In the genomic region with DNA sequence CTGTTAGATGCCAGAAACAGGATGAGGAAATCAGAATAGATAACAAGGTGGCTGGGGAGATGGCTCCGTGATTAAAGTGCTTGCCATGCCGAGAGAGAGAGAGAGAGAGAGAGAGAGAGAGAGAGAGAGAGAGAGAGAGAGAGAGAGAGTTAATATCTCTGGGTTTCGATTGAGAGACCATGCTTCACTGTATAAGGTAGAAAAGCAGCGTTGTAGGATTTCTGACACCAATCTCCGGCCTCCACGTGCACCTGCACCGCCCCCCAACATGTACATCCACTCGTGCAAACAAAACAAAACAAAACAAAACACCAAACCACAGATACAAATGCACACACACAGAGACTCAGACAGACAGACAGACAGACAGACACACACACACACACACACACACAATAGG, we compare ENCODE assay signal across 11 mouse cellular contexts. TPM values are rescaled to one million over a fixed set of nuclear protein-coding genes. Genes with fewer than 3 reads are reported as not detected.
DNase-seq lines count a peak whose midpoint lies in the region; ATAC-seq and TF ChIP-seq lines count a peak whose summit lies in the region.
"Had no signal": no experiment of that assay in that cellular context is flagged by ENCODE, and none has a peak within 500 bp of the region (broad histone marks: within the 10 kb centered on the region; RNA-seq: fewer than 3 reads in every experiment).

No protein-coding gene starts in this region.

- no peak overlapping the region for H3ac ChIP-seq in myocyte (ENCODE audit: control insufficient read depth, insufficient read length)

- H3K4me3 ChIP-seq in heart, embryonic 16.5 days (ENCODE audit: low read length): no peak overlapping the region
- H3K4me3 ChIP-seq in midbrain, embryonic 15.5 days: no peak overlapping the region
- no peak overlapping the region for H3K4me3 ChIP-seq in midbrain, embryonic 14.5 days (replicated peaks; ENCODE audit: low read depth, low read length)
- no peak overlapping the region for H3K4me3 ChIP-seq in myocyte

- no peaks in the 10 kb centered on the region for H3K79me2 ChIP-seq in myocyte (ENCODE audit: control insufficient read depth, insufficient read depth)

- H3K9me3 ChIP-seq in heart, embryonic 16.5 days (replicated peaks; ENCODE audit: control insufficient read depth, low read length): no peaks in the 10 kb centered on the region
- H3K9me3 ChIP-seq in midbrain, embryonic 15.5 days: no peaks in the 10 kb centered on the region
- no peaks in the 10 kb centered on the region for H3K9me3 ChIP-seq in midbrain, embryonic 14.5 days (ENCODE audit: control insufficient read depth, low read length)
- H3K9me3 ChIP-seq: G1E had no signal

- ATAC-seq in heart, embryonic 16.5 days (replicated peaks; ENCODE audit: extremely low read depth, insufficient read depth, low FRiP score): no peak
- no peak for ATAC-seq in midbrain, embryonic 15.5 days (replicated peaks)
- ATAC-seq in midbrain, embryonic 14.5 days (ENCODE audit: low FRiP score, low TSS enrichment): no peak
- no peak for ATAC-seq in CD4-positive, CD25-positive, alpha-beta regulatory T cell, adult 4 months

- TF ChIP-seq POLR2A in myocyte (IDR thresholded peaks at IDR 0.05; ENCODE audit: insufficient read length, low read depth): no peak

- H3K9ac ChIP-seq in heart, embryonic 16.5 days (ENCODE audit: low read length): no peak overlapping the region; the same call in 1 of the 2 replicates
- H3K9ac ChIP-seq in midbrain, embryonic 15.5 days: no peak overlapping the region
- no peak overlapping the region for H3K9ac ChIP-seq in midbrain, embryonic 14.5 days (replicated peaks; ENCODE audit: low read length)

- peak; percentile 46 for DNase-seq in cerebellum, adult 9-10 months
- DNase-seq in cerebellum, adult 8-10 months: no peak
- no peak for DNase-seq in heart, adult 18-20 months
- DNase-seq in midbrain, embryonic 14.5 days: no peak
- DNase-seq: heart, postnatal 14 days had no signal

- 51% methylated on average over 8 of the region's 8 CpGs for WGBS in heart, embryonic 16.5 days
- WGBS in midbrain, embryonic 15.5 days: 67% methylated on average over 8 of the region's 8 CpGs
- 61% methylated on average over 8 of the region's 8 CpGs for WGBS in midbrain, embryonic 14.5 days

- peaks cover 9% of the 10 kb centered on the region for H3K4me1 ChIP-seq in heart, embryonic 16.5 days (ENCODE audit: control insufficient read depth, insufficient read depth, low read length)
- H3K4me1 ChIP-seq in midbrain, embryonic 15.5 days: peaks cover 14% of the 10 kb centered on the region
- peaks cover 6% of the 10 kb centered on the region for H3K4me1 ChIP-seq in midbrain, embryonic 14.5 days (ENCODE audit: control insufficient read depth, insufficient read depth, low read length)

- peaks cover 4% of the 10 kb centered on the region for H3K27me3 ChIP-seq in heart, embryonic 16.5 days (ENCODE audit: control insufficient read depth, insufficient read depth, low read length)
- H3K27me3 ChIP-seq in midbrain, embryonic 15.5 days (replicated peaks): no peaks in the 10 kb centered on the region; the same call in 1 of the 2 replicates
- 0 out of 2 replicates have a peak, but pooled peaks cover 3% of the 10 kb centered on the region for H3K27me3 ChIP-seq in midbrain, embryonic 14.5 days (ENCODE audit: control insufficient read depth, insufficient read depth, low read length)
- H3K27me3 ChIP-seq in myocyte (ENCODE audit: control insufficient read depth, insufficient read depth, insufficient read length): no peaks in the 10 kb centered on the region

- H3K36me3 ChIP-seq in heart, embryonic 16.5 days (ENCODE audit: control insufficient read depth, insufficient read depth): no peaks in the 10 kb centered on the region
- H3K36me3 ChIP-seq in midbrain, embryonic 15.5 days (replicated peaks): no peaks in the 10 kb centered on the region
- H3K36me3 ChIP-seq in midbrain, embryonic 14.5 days (ENCODE audit: control insufficient read depth, insufficient read depth, low read length): no peaks in the 10 kb centered on the region
- H3K36me3 ChIP-seq in myocyte (ENCODE audit: control insufficient read depth, insufficient read depth): no peaks in the 10 kb centered on the region

- no peak overlapping the region for H3K27ac ChIP-seq in heart, embryonic 16.5 days (ENCODE audit: low read length)
- no peak overlapping the region for H3K27ac ChIP-seq in midbrain, embryonic 15.5 days
- no peak overlapping the region for H3K27ac ChIP-seq in midbrain, embryonic 14.5 days (replicated peaks; ENCODE audit: low read depth, low read length)
- H3K27ac ChIP-seq: left cerebral cortex, adult 2 months had no signal

- H3K4me2 ChIP-seq in heart, embryonic 16.5 days (ENCODE audit: low read depth, low read length): peak overlapping the region; percentile 62
- peak overlapping the region; percentile 48; the same call in 1 of the 2 replicates for H3K4me2 ChIP-seq in midbrain, embryonic 15.5 days
- H3K4me2 ChIP-seq in midbrain, embryonic 14.5 days (ENCODE audit: low read length): no peak overlapping the region
- H3K4me2 ChIP-seq in myocyte (ENCODE audit: low read depth): peak overlapping the region; percentile 93

TF ChIP-seq in myocyte, 11 proteins besides CTCF, POLR2A, EP300 and RAD21:
- TF ChIP-seq MYOD1 (IDR thresholded peaks at IDR 0.05; ENCODE audit: control insufficient read depth in 1 of 3, insufficient read length in 2 of 3, low read depth in 2 of 3) (no peak), MYOG (IDR thresholded peaks at IDR 0.05; ENCODE audit: control insufficient read depth in 1 of 3, insufficient read depth in 1 of 3, insufficient read length in 2 of 3, low read depth in 2 of 3) (no peak), TCF12 (IDR thresholded peaks at IDR 0.05; ENCODE audit: insufficient read depth, poor library complexity, severe bottlenecking) (no peak), CEBPB (IDR thresholded peaks at IDR 0.05; ENCODE audit: insufficient read depth, poor library complexity, severe bottlenecking) (no peak), REST (IDR thresholded peaks at IDR 0.05; ENCODE audit: insufficient read depth, insufficient read length) (no peak), POLR2AphosphoS2 (IDR thresholded peaks at IDR 0.05; ENCODE audit: insufficient read length, low read depth) (no peak), USF1 (IDR thresholded peaks at IDR 0.05; ENCODE audit: low read depth) (no peak), E2F4 (IDR thresholded peaks at IDR 0.05; ENCODE audit: insufficient read depth) (no peak), SRF (IDR thresholded peaks at IDR 0.05; ENCODE audit: control insufficient read depth, insufficient read length, low read depth) (no peak)
TF ChIP-seq in myocyte: peak in this region for 0.

RNA-seq across cellular contexts. Expression of a gene that starts 0.5 kb away (rescaled TPM):
- polyA plus RNA-seq in heart, embryonic 16.5 days (2015; fragmentation: Nextera tagmentation; extraction: Ambion mirVana): 1.1 and 1.7 TPM in 2 replicates
- 1 to 10 TPM; 1.4 to 1.5 TPM for total RNA-seq in heart, adult 18-20 months (2021)
- polyA plus RNA-seq in midbrain, embryonic 15.5 days (2015; fragmentation: Nextera tagmentation; extraction: Ambion mirVana): 4.1 and 4.2 TPM in 2 replicates
- polyA plus RNA-seq in midbrain, embryonic 14.5 days (2014; fragmentation: Nextera tagmentation; extraction: Ambion mirVana): 5.6 and 6.0 TPM in 2 replicates
- 0.20 TPM for polyA plus RNA-seq in myocyte (2012; fragmentation: generic; extraction: Trizol)
- polyA plus RNA-seq in CD4-positive, CD25-positive, alpha-beta regulatory T cell, adult 4 months (2017; shearing (Covaris generic)): 1 to 10 TPM; 3.6 to 4.0 TPM
